Mouse (Mus musculus) CH12.LX (cell line): Measurements from ENCODE around the gene Stub1. TPM values are rescaled to one million over a fixed set of nuclear protein-coding genes. Genes with fewer than 3 reads are reported as not detected.

Experiments
- DNase-seq: peaks from one replicate; pipeline ENCODE4 v3.0.0-alpha.2; 2013; ENCODE audit errors: extremely low read depth
- H3K27ac ChIP-seq: 2 replicates; pipeline ENCODE4 v1.5.1; 2012; ENCODE audit warnings: low read depth, mild to moderate bottlenecking, control low read depth, moderate library complexity; ENCODE audit not compliant: insufficient read depth
- H3K27me3 ChIP-seq: replicated peaks from 2 replicates; pipeline ENCODE3; 2012; ENCODE audit warnings: inconsistent platforms
- H3K36me3 ChIP-seq, 2 experiments: replicated peaks in 1 of 2; 2 replicates each; pipeline versions ENCODE3 to v1.6.1; 2012; ENCODE audit warnings: inconsistent platforms in 1 of 2, low read length in 1 of 2, mild to moderate bottlenecking in 1 of 2, mixed read lengths in 1 of 2, moderate library complexity in 1 of 2; ENCODE audit not compliant: control insufficient read depth in 1 of 2, insufficient read depth in 1 of 2
- H3K4me1 ChIP-seq, 2 experiments: 2 replicates each; pipeline ENCODE4 v1.6.1; 2012; ENCODE audit warnings: inconsistent platforms in 1 of 2, moderate library complexity in 1 of 2; ENCODE audit not compliant: insufficient read depth in 2 of 2, control insufficient read depth in 1 of 2
- H3K4me2 ChIP-seq: 2 replicates; pipeline ENCODE4 v1.6.1; 2012; ENCODE audit warnings: low read depth, mild to moderate bottlenecking, control low read depth; ENCODE audit not compliant: poor library complexity, insufficient read depth, severe bottlenecking
- H3K4me3 ChIP-seq, 3 experiments: fragments of 150-350 bp in 1 of 3; sonication (generic) in 1 of 3; replicated peaks in 1 of 3; 2 replicates each; pipeline versions ENCODE3 to v1.5.1; 2011 to 2012; ENCODE audit warnings: low read depth in 2 of 3, low read length in 2 of 3, mild to moderate bottlenecking in 2 of 3, moderate library complexity in 2 of 3, control low read depth in 1 of 3, improper control_type of control experiment in 1 of 3, inconsistent platforms in 1 of 3, mixed read lengths in 1 of 3; ENCODE audit not compliant: poor library complexity in 1 of 3
- H3K79me2 ChIP-seq: replicated peaks from 2 replicates; pipeline ENCODE4 v1.6.1; 2012; ENCODE audit warnings: mild to moderate bottlenecking, moderate library complexity; ENCODE audit not compliant: control insufficient read depth, poor library complexity, insufficient read depth, severe bottlenecking; ENCODE audit errors: extremely low read depth
- H3K9ac ChIP-seq: 2 replicates; pipeline ENCODE4 v1.6.1; 2012; ENCODE audit warnings: low read depth, mild to moderate bottlenecking, control low read depth, moderate library complexity; ENCODE audit not compliant: insufficient read depth
- H3K9me3 ChIP-seq: replicated peaks from 2 replicates; pipeline ENCODE3; 2012; ENCODE audit warnings: low read length, inconsistent platforms, mixed read lengths
- BHLHE40 ChIP-seq: IDR thresholded peaks from 2 replicates; pipeline ENCODE4 v1.6.1; 2011; ENCODE audit warnings: mild to moderate bottlenecking, low read depth, low read length, improper control_type of control experiment
- CHD2 ChIP-seq: IDR thresholded peaks from 2 replicates; pipeline ENCODE4 v1.6.1; 2011; ENCODE audit warnings: low read length, improper control_type of control experiment
- E2F4 ChIP-seq: IDR thresholded peaks from 2 replicates; pipeline ENCODE4 v1.6.1; 2011; ENCODE audit warnings: low read depth, low read length, improper control_type of control experiment; ENCODE audit not compliant: insufficient replicate concordance
- EP300 ChIP-seq: IDR thresholded peaks from 2 replicates; pipeline ENCODE4 v1.6.1; 2011; ENCODE audit warnings: low read length, improper control_type of control experiment
- ETS1 ChIP-seq: conservative IDR thresholded peaks from 2 replicates; pipeline ENCODE4 v1.6.1; 2012; ENCODE audit warnings: low read depth, mild to moderate bottlenecking, inconsistent platforms, low read length, improper control_type of control experiment, moderate library complexity
- GABPA ChIP-seq: IDR thresholded peaks from 2 replicates; pipeline ENCODE4 v1.6.1; 2012; ENCODE audit warnings: low read depth, low read length, improper control_type of control experiment, inconsistent platforms; ENCODE audit not compliant: insufficient replicate concordance
- HCFC1 ChIP-seq: IDR thresholded peaks from 2 replicates; pipeline ENCODE4 v1.6.1; 2012; ENCODE audit warnings: low read depth, mild to moderate bottlenecking, inconsistent platforms, low read length, improper control_type of control experiment
- JUND ChIP-seq: conservative IDR thresholded peaks from 2 replicates; pipeline ENCODE4 v1.6.1; 2011; ENCODE audit warnings: low read depth, low read length, improper control_type of control experiment
- MAFK ChIP-seq: IDR thresholded peaks from 2 replicates; pipeline ENCODE4 v1.6.1; 2011; ENCODE audit warnings: low read length, improper control_type of control experiment; ENCODE audit not compliant: insufficient replicate concordance
- MAX ChIP-seq: IDR thresholded peaks from 2 replicates; pipeline ENCODE4 v1.6.1; 2011; ENCODE audit warnings: low read length, improper control_type of control experiment
- MAZ ChIP-seq: IDR thresholded peaks from 2 replicates; pipeline ENCODE4 v1.6.1; 2012; ENCODE audit warnings: low read depth, mild to moderate bottlenecking, inconsistent platforms, low read length, improper control_type of control experiment, moderate library complexity
- MEF2A ChIP-seq: IDR thresholded peaks from 2 replicates; pipeline ENCODE4 v1.6.1; 2014; ENCODE audit warnings: low read depth, mild to moderate bottlenecking, inconsistent platforms, low read length, improper control_type of control experiment, borderline replicate concordance
- MXI1 ChIP-seq: IDR thresholded peaks from 2 replicates; pipeline ENCODE4 v1.6.1; 2011; ENCODE audit warnings: mild to moderate bottlenecking, low read depth, low read length, improper control_type of control experiment
- NRF1 ChIP-seq: IDR thresholded peaks from 2 replicates; pipeline ENCODE4 v1.6.1; 2014; ENCODE audit warnings: low read depth, mild to moderate bottlenecking, inconsistent platforms, low read length, improper control_type of control experiment, moderate library complexity
- PAX5 ChIP-seq: IDR thresholded peaks from 2 replicates; pipeline ENCODE4 v1.6.1; 2012; ENCODE audit warnings: low read length, inconsistent platforms, mixed read lengths
- POLR2A ChIP-seq: IDR thresholded peaks from 2 replicates; pipeline ENCODE4 v1.6.1; 2011; ENCODE audit warnings: low read depth, mild to moderate bottlenecking, improper control_type of control experiment, low read length
- POLR2AphosphoS2 ChIP-seq: IDR thresholded peaks from 2 replicates; pipeline ENCODE4 v1.6.1; 2011; ENCODE audit warnings: low read depth, low read length, improper control_type of control experiment
- RAD21 ChIP-seq: IDR thresholded peaks from 2 replicates; pipeline ENCODE4 v1.6.1; 2011; ENCODE audit warnings: low read depth, mild to moderate bottlenecking, low read length, improper control_type of control experiment, moderate library complexity
- SMC3 ChIP-seq: IDR thresholded peaks from 2 replicates; pipeline ENCODE4 v1.6.1; 2011; ENCODE audit warnings: low read depth, low read length, improper control_type of control experiment
- TBP ChIP-seq: conservative IDR thresholded peaks from 2 replicates; pipeline ENCODE4 v1.6.1; 2011; ENCODE audit warnings: low read depth, low read length, improper control_type of control experiment
- UBTF ChIP-seq: IDR thresholded peaks from 2 replicates; pipeline ENCODE4 v1.6.1; 2012; ENCODE audit warnings: low read depth, mild to moderate bottlenecking, inconsistent platforms, low read length, improper control_type of control experiment, moderate library complexity
- USF1 ChIP-seq: IDR thresholded peaks from 2 replicates; pipeline ENCODE4 v1.6.1; 2014; ENCODE audit warnings: low read depth, mild to moderate bottlenecking, inconsistent platforms, low read length, improper control_type of control experiment
- USF2 ChIP-seq: conservative IDR thresholded peaks from 2 replicates; pipeline ENCODE4 v1.6.1; 2011; ENCODE audit warnings: low read depth, low read length, improper control_type of control experiment
- ZC3H11A ChIP-seq: IDR thresholded peaks from 2 replicates; pipeline ENCODE4 v1.6.1; 2012; ENCODE audit warnings: low read depth, mild to moderate bottlenecking, inconsistent platforms, low read length, improper control_type of control experiment
- ZKSCAN1 ChIP-seq: IDR thresholded peaks from 2 replicates; pipeline ENCODE4 v1.6.1; 2012; ENCODE audit warnings: low read depth, inconsistent platforms, low read length, improper control_type of control experiment, borderline replicate concordance
- ZMIZ1 ChIP-seq: IDR thresholded peaks from 2 replicates; pipeline ENCODE4 v1.6.1; 2012; ENCODE audit warnings: low read depth, mild to moderate bottlenecking, inconsistent platforms, low read length, improper control_type of control experiment
- dilution Hi-C: fragments of 300-500 bp; cut with MboI; formaldehyde crosslinking; loops from 2 replicates; pipeline ENCODE4 v1.14.3; 2020; ENCODE audit warnings: low sequenced_read_pairs; ENCODE audit not compliant: extremely low pct_unique_long_range_greater_than_20kb, extremely low pct_ligation_motif_present
- in situ Hi-C: fragments of 300-500 bp; cut with MboI; formaldehyde crosslinking; loops from 3 replicates; pipeline ENCODE4 v1.14.3; 2019; ENCODE audit warnings: low sequenced_read_pairs, low pct_ligation_motif_present, low pct_unique_long_range_greater_than_20kb, mixed read lengths
- polyA plus RNA-seq: library from polyadenylated mRNA; unstranded; fragments of >175 nt; gene quantifications from 2 replicates; pipeline ENCODE4 v1.2.1, GENCODE M21; 2012; ENCODE audit warnings: low read depth; ENCODE audit not compliant: insufficient read length
- total RNA-seq, 2 experiments: library from RNA; depleted of rRNA; stranded (reverse); fragments of 300-350 nt in 1 of 2; fragments of >200 nt in 1 of 2; gene quantifications; 2 replicates each; pipeline ENCODE4 v1.2.3; 2012 to 2014

Gene Stub1
- total and polyA plus RNA-seq, 3 experiments = 62.9 to 98.3 (median 84.8) TPM

GRCm38 (mm10) chr17:25796211-25796771 is 36.9 kb downstream of the Stub1 start:
- Histone ChIP-seq H3K4me1 (peaks cover 14 to 25% of the 10 kb centered on the region in 2 experiments), H3K9ac (peak overlapping the region; percentile 81), H3K4me3 (peak overlapping the region; percentile 64 to 78 (median 67)), H3K4me2 (peak overlapping the region; percentile 75), H3K79me2 (no peaks in the 10 kb centered on the region), H3K27me3 (peaks cover 22% of the 10 kb centered on the region), H3K9me3 (peaks cover 2% of the 10 kb centered on the region), H3K36me3 (peaks cover 0 to 8% of the 10 kb centered on the region in 2 experiments), H3K27ac (no peak overlapping the region)
- in situ Hi-C loops = loop anchor here (10.0 kb wide), 1 partner anchor 61 kb away; the partner anchor contains the start of gene Mslnl
- TF ChIP-seq GABPA = no peak
- TF ChIP-seq UBTF = no peak; the same call in 1 of the 2 replicates
- TF ChIP-seq RAD21 = no peak
- TF ChIP-seq MAFK = no peak
- no peak for TF ChIP-seq NRF1
- TF ChIP-seq EP300 = no peak
- no peak for TF ChIP-seq ZKSCAN1
- no peak for TF ChIP-seq MAX
- TF ChIP-seq POLR2AphosphoS2 = no peak
- no peak for TF ChIP-seq CHD2
- TF ChIP-seq MEF2A = no peak
- no peak for TF ChIP-seq MAZ
- no peak for TF ChIP-seq BHLHE40
- TF ChIP-seq E2F4 = no peak
- TF ChIP-seq ZC3H11A = no peak
- no peak for TF ChIP-seq USF1
- dilution Hi-C loops = no loop called here
- no peak for DNase-seq

DNA sequence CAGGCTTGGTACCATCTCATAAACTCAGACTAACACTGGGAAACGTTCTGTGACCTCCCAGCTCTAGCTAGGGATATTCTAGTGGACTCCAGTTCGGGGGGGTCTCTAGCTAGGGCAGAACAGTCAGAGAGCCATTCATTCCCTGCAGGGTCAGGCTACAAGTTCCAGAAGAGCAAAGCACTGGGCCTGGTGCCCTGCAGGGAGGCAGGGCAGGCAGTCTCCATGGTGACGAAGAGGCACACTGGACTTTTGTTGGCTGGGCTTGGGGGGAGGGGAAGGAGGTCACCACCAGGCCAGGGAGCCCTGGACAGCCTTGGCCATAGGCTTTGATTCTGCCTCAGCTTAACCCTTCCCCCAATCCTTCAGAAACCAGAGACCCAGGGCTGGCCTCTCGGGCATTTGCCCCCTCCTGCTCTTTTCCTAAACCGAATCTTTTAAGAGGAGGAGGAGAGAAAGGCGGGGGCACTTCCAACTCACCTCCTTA is 37.6 kb downstream of the Stub1 start, which contains the start of gene AC134908.4:
TSS of gene AC134908.4 (minus strand) at position 51 of the 484 bp plus-strand sequence.
- peaks cover 14 to 32% of the 10 kb centered on the region in 2 experiments for H3K4me1 ChIP-seq
- dilution Hi-C loops = no loop called here

More for the DNA sequence above, 37.6 kb downstream of the Stub1 start, which contains the start of gene AC134908.4:
- in situ Hi-C loops = loop anchor here (10.0 kb wide), 1 partner anchor 61 kb away; the partner anchor contains the start of gene Mslnl
- Histone ChIP-seq H3K27ac (no peak within 1 kb of the TSS), H3K27me3 (peaks cover 20% of the 10 kb centered on the region), H3K36me3 (peaks cover 0 to 11% of the 10 kb centered on the region in 2 experiments), H3K9me3 (peaks cover 2% of the 10 kb centered on the region), H3K4me2 (peak within 1 kb of the TSS; percentile 75), H3K79me2 (0 out of 2 replicates have a peak, but pooled peaks cover 3% of the 10 kb centered on the region), H3K4me3 (peak within 1 kb of the TSS; percentile 64 to 78 (median 67)), H3K9ac (peak within 1 kb of the TSS; percentile 81)
- TF ChIP-seq GABPA = no peak
- no peak for TF ChIP-seq UBTF
- no peak for TF ChIP-seq ETS1
- TF ChIP-seq PAX5 = no peak
- TF ChIP-seq POLR2A = no peak
- TF ChIP-seq NRF1 = no peak
- TF ChIP-seq MAFK = no peak
- no peak for TF ChIP-seq JUND
- TF ChIP-seq MEF2A = no peak
- no peak for TF ChIP-seq RAD21
- TF ChIP-seq TBP = no peak
- no peak for TF ChIP-seq ZMIZ1
- no peak for TF ChIP-seq MXI1
- no peak for TF ChIP-seq EP300
- no peak for TF ChIP-seq HCFC1
- no peak for TF ChIP-seq USF2
- no peak for TF ChIP-seq ZC3H11A
- TF ChIP-seq SMC3 = no peak
- DNase-seq = no peak
